Mouse (Mus musculus) ES-E14 (cell line): ENCODE results near the gene Nr2e3. TPM values are rescaled to one million over a fixed set of nuclear protein-coding genes. Genes with fewer than 3 reads are reported as not detected.
"Not testable (repeated sequence)": the region's sequence is repeated elsewhere in the genome, so short reads cannot be mapped to it uniquely, and the experiment has no call there.

Experiments used
- DNase-seq: peaks from one replicate; pipeline ENCODE4 v3.0.0-alpha.2; 2013; ENCODE audit warnings: low read depth, low spot score
- H3K27ac ChIP-seq: 2 replicates; pipeline ENCODE4 v1.5.1; 2012; ENCODE audit warnings: low read depth, mild to moderate bottlenecking, low read length, moderate library complexity, mixed read lengths; ENCODE audit not compliant: poor library complexity, insufficient read depth, severe bottlenecking
- H3K36me3 ChIP-seq: 2 replicates; pipeline ENCODE4 v1.6.1; 2012; ENCODE audit warnings: mild to moderate bottlenecking, low read length, moderate library complexity, mixed read lengths; ENCODE audit not compliant: control insufficient read depth, poor library complexity, insufficient read depth, severe bottlenecking
- H3K4me1 ChIP-seq, 2 experiments: fragments of 150-350 bp in 1 of 2; sonication (generic) in 1 of 2; 2 replicates each; pipeline ENCODE4 v1.6.1; 2012; ENCODE audit warnings: low read length in 2 of 2, mild to moderate bottlenecking in 1 of 2, mixed read lengths in 1 of 2; ENCODE audit not compliant: control insufficient read depth in 2 of 2, insufficient read depth in 2 of 2, poor library complexity in 1 of 2
- H3K4me3 ChIP-seq, 2 experiments: fragments of 150-350 bp in 1 of 2; sonication (generic) in 1 of 2; 2 replicates each; pipeline ENCODE4 v1.5.1; 2012; ENCODE audit warnings: low read length in 2 of 2, low read depth in 1 of 2, mild to moderate bottlenecking in 1 of 2, mixed read lengths in 1 of 2; ENCODE audit not compliant: insufficient read depth in 1 of 2, poor library complexity in 1 of 2, severe bottlenecking in 1 of 2
- H3K9ac ChIP-seq: 2 replicates; pipeline ENCODE4 v1.6.1; 2012; ENCODE audit warnings: low read depth, mild to moderate bottlenecking, low read length, mixed read lengths; ENCODE audit not compliant: poor library complexity, insufficient read depth, severe bottlenecking
- H3K9me3 ChIP-seq: fragments of 150-350 bp; sonication (generic); 2 replicates; pipeline ENCODE4 v1.6.1; 2012; ENCODE audit warnings: low read depth, mild to moderate bottlenecking, low read length; ENCODE audit not compliant: control insufficient read depth, insufficient read depth
- CHD2 ChIP-seq: IDR thresholded peaks from 2 replicates; pipeline ENCODE4 v1.6.1; 2014; ENCODE audit warnings: mild to moderate bottlenecking, low read depth, low read length, inconsistent platforms
- HCFC1 ChIP-seq: IDR thresholded peaks from 2 replicates; pipeline ENCODE4 v1.6.1; 2012; ENCODE audit warnings: low read length, inconsistent platforms, borderline replicate concordance; ENCODE audit not compliant: insufficient read depth
- MAFK ChIP-seq: IDR thresholded peaks from 2 replicates; pipeline ENCODE4 v1.6.1; 2014; ENCODE audit warnings: mild to moderate bottlenecking, low read depth, low read length, inconsistent platforms; ENCODE audit not compliant: insufficient read depth
- ZC3H11A ChIP-seq: IDR thresholded peaks from 2 replicates; pipeline ENCODE4 v1.6.1; 2012; ENCODE audit warnings: low read depth, mild to moderate bottlenecking, inconsistent platforms, low read length, borderline replicate concordance
- ZNF384 ChIP-seq: IDR thresholded peaks from 2 replicates; pipeline ENCODE4 v1.6.1; 2012; ENCODE audit warnings: low read depth, low read length, inconsistent platforms
- in situ Hi-C, 2 experiments: fragments of 600-800 bp; cut with MboI; formaldehyde crosslinking; loops; one replicate each; pipeline ENCODE4 v1.15.1; 2025; ENCODE audit warnings: low sequenced_read_pairs in 2 of 2, inconsistent platforms in 1 of 2; ENCODE audit not compliant: unreplicated experiment in 2 of 2
- total RNA-seq: library from RNA; depleted of rRNA; stranded (reverse); fragments of 300-350 nt; gene quantifications from 2 replicates; pipeline ENCODE4 v1.2.3, GENCODE M21; 2012

Nr2e3 gene
- total RNA-seq, 1 experiment: 0.31 TPM

- no peak overlapping the region for H3K27ac ChIP-seq
- peak; percentile 83 for TF ChIP-seq ZC3H11A
- TF ChIP-seq CHD2: no peak
- TF ChIP-seq ZNF384: no peak
- TF ChIP-seq HCFC1: 0 out of 2 replicates have a peak, but pooled peaks have one; percentile 23
- 0 out of 2 replicates have a peak, but pooled peaks have one; percentile 33 for TF ChIP-seq MAFK
- no peaks in the 10 kb centered on the region for H3K9me3 ChIP-seq
- peaks cover under 1 to 13% of the 10 kb centered on the region in 2 experiments; a peak in 1 of 4 replicates for H3K4me1 ChIP-seq
- in situ Hi-C loops: no loop called here
- no peak overlapping the region for H3K9ac ChIP-seq
- peak; percentile 97 for DNase-seq
- H3K4me3 ChIP-seq: no peak overlapping the region
- H3K36me3 ChIP-seq: no peaks in the 10 kb centered on the region
Observed at GRCm38 (mm10) chr9:59959276-59959675, 1.2 kb downstream of the Nr2e3 start.

- H3K4me3 ChIP-seq, H3K9ac ChIP-seq, in situ Hi-C loops, H3K27ac ChIP-seq, H3K36me3 ChIP-seq, DNase-seq, H3K9me3 ChIP-seq: not testable (repeated sequence)
- H3K4me1 ChIP-seq: peaks cover 0 to 15% of the 10 kb centered on the region in 2 experiments; a peak in 1 of 4 replicates
Observed at GRCm38 (mm10) chr9:59958115-59958514, 2.3 kb downstream of the Nr2e3 start.

GRCm38 (mm10) chr9:59956496-59956895, 4.0 kb downstream of the Nr2e3 start:
- no peak for DNase-seq

GRCm38 (mm10) chr9:59955692-59956091, 4.8 kb downstream of the Nr2e3 start:
- in situ Hi-C loops: no loop called here
- Histone ChIP-seq H3K9ac (no peak overlapping the region), H3K36me3 (no peaks in the 10 kb centered on the region), H3K4me1 (peaks cover 0 to 16% of the 10 kb centered on the region in 2 experiments; a peak in 1 of 4 replicates), H3K27ac (no peak overlapping the region), H3K9me3 (no peaks in the 10 kb centered on the region), H3K4me3 (no peak overlapping the region)
- DNase-seq: no peak
- no peak for TF ChIP-seq ZNF384
- TF ChIP-seq CHD2: no peak
- TF ChIP-seq ZC3H11A: no peak

More at GRCm38 (mm10) chr9:59956496-59956895, 4.0 kb downstream of the Nr2e3 start:
- Histone ChIP-seq H3K9ac (peak overlapping the region; percentile 56; the same call in 1 of the 2 replicates), H3K36me3 (no peaks in the 10 kb centered on the region), H3K9me3 (no peaks in the 10 kb centered on the region), H3K27ac (no peak overlapping the region), H3K4me1 (peaks cover 0 to 16% of the 10 kb centered on the region in 2 experiments; a peak in 1 of 4 replicates), H3K4me3 (peak overlapping the region; percentile 5 to 55)
- in situ Hi-C loops: no loop called here
- TF ChIP-seq ZC3H11A: no peak
- TF ChIP-seq CHD2: no peak
- no peak for TF ChIP-seq MAFK
- no peak for TF ChIP-seq HCFC1
- TF ChIP-seq ZNF384: no peak

DNA sequence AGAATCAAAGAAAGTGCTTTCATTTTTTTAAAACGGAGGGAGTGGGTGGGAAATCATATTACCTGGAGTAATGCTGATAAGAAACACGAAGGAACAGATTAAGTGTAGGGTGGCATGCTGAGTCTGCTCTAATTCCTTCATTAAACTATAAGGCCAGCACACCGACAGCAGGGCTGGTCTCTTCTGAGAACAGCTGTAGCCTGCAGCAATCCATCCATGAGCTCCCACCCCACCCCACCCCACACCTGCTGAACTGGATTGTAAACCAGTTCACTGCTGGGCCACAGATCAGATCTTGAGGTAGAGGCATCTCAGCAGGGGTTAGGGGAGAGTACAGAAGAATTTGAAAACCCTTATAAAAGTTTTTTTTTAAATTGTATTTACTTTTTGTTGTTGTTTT, 5.3 kb downstream of the Nr2e3 start:
- H3K4me3 ChIP-seq: no peak overlapping the region
- no peaks in the 10 kb centered on the region for H3K36me3 ChIP-seq
- no peak for DNase-seq
- H3K9me3 ChIP-seq: no peaks in the 10 kb centered on the region
- no peak overlapping the region for H3K9ac ChIP-seq
- peaks cover 0 to 14% of the 10 kb centered on the region in 2 experiments; a peak in 1 of 4 replicates for H3K4me1 ChIP-seq
- H3K27ac ChIP-seq: no peak overlapping the region
- in situ Hi-C loops: no loop called here
- TF ChIP-seq ZC3H11A (no peak), CHD2 (no peak)
